Mouse (Mus musculus) stomach, embryonic 16.5 days (tissue): ENCODE data around the gene Actl7a. TPM values are rescaled to one million over a fixed set of nuclear protein-coding genes. Genes with fewer than 3 reads are reported as not detected.

Source experiments
- ATAC-seq: fragments of 200-750 bp; cut with Nextera tagmentation; 2 replicates; pipeline ENCODE4 v1.8.0; 2017; ENCODE audit warnings: moderate number of reproducible peaks, moderate TSS enrichment; ENCODE audit not compliant: insufficient read depth, low FRiP score
- H3K27ac ChIP-seq: fragments of 300-500 bp; sonication (generic); 2 replicates; pipeline ENCODE4 v1.5.1; 2014; ENCODE audit warnings: low read length
- H3K27me3 ChIP-seq: fragments of 300-500 bp; sonication (generic); 2 replicates; pipeline ENCODE4 v1.6.1; 2014; ENCODE audit warnings: low read length, control low read depth, mixed read lengths; ENCODE audit not compliant: control insufficient read depth, insufficient read depth
- H3K36me3 ChIP-seq: fragments of 300-500 bp; sonication (generic); 2 replicates; pipeline ENCODE4 v1.6.1; 2014; ENCODE audit warnings: low read length; ENCODE audit not compliant: control insufficient read depth, insufficient read depth
- H3K4me1 ChIP-seq: fragments of 300-500 bp; sonication (generic); 2 replicates; pipeline ENCODE4 v1.6.1; 2014; ENCODE audit warnings: low read length, control low read depth, mixed read lengths; ENCODE audit not compliant: control insufficient read depth, insufficient read depth
- H3K4me2 ChIP-seq: fragments of 300-500 bp; sonication (generic); 2 replicates; pipeline ENCODE4 v1.6.1; 2014; ENCODE audit warnings: low read depth, low read length, mixed read lengths
- H3K4me3 ChIP-seq: fragments of 300-500 bp; sonication (generic); replicated peaks from 2 replicates; pipeline ENCODE4 v1.5.1; 2014; ENCODE audit warnings: mild to moderate bottlenecking, low read length
- H3K9ac ChIP-seq: fragments of 300-500 bp; sonication (generic); 2 replicates; pipeline ENCODE4 v1.6.1; 2014; ENCODE audit warnings: low read length
- H3K9me3 ChIP-seq: fragments of 300-500 bp; sonication (generic); replicated peaks from 2 replicates; pipeline ENCODE4 v1.6.1; 2016; ENCODE audit warnings: low read length, control low read depth; ENCODE audit not compliant: control insufficient read depth
- WGBS: fragments of 180-500 bp; shearing (Covaris S2); extraction: QIAGEN DNeasy Blood & Tissue Kit; methylation state at CpG from one replicate; pipeline ENCODE4 v1.1.7; 2014; 5-methylcytosine and 5-hydroxymethylcytosine counted together
- polyA plus RNA-seq: library from polyadenylated mRNA; unstranded; fragments of >200 nt; fragmentation: Nextera tagmentation; extraction: Ambion mirVana; gene quantifications from 2 replicates; pipeline ENCODE4 v1.2.1, GENCODE M21; 2015

The Actl7a gene
- polyA plus RNA-seq, 1 experiment from 2014 or later: not detected

DNA sequence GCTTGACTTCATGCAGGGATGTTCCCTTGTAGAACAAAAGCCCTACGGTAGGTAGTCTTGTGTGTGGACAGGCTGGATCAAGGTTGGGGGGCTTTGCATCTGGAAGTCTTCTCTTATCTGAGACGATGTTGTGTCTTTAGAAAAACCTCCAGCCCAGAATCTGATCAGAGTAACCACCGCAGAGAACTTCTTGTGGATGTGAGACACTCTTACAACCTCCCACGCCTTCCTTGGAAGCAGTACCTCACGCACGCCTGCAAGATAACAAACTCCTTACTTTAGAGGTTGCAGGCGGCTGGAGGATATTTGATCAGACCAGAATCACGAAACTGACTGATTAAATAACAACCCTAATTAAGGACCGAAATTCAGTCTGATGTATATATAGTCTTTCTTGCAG, 22.8 kb upstream of the Actl7a start:
- Histone ChIP-seq H3K4me1 (no peaks in the 10 kb centered on the region), H3K27me3 (no peaks in the 10 kb centered on the region), H3K36me3 (no peaks in the 10 kb centered on the region), H3K27ac (no peak overlapping the region), H3K9ac (no peak overlapping the region), H3K9me3 (no peaks in the 10 kb centered on the region), H3K4me3 (no peak overlapping the region), H3K4me2 (no peak overlapping the region)
- ATAC-seq: no peak
- WGBS: 73% methylated on average over 9 of the region's 9 CpGs

DNA sequence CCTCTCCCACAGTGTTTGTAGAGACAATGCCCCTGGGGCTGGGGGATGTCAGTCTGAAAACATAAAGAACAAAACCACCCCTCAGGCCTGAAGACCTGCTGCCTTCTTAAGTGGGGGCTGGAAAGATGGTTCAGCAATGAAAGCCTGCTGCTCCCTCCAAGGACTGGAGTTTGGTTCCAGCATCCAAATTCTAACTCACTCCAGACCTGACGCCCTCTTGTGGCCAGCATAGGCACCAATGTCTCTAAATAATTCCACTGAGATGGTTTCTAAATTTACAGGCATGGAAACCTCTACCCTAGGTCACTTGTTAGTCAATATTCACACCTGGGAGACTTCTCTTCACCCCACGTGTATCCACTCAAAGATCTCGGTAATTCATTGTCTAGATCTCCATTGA, 21.7 kb upstream of the Actl7a start:
- WGBS: 21% methylated on average over 3 of the region's 3 CpGs
- Histone ChIP-seq H3K4me2 (no peak overlapping the region), H3K27ac (no peak overlapping the region), H3K4me3 (no peak overlapping the region), H3K27me3 (no peaks in the 10 kb centered on the region), H3K9ac (no peak overlapping the region), H3K4me1 (no peaks in the 10 kb centered on the region), H3K9me3 (no peaks in the 10 kb centered on the region), H3K36me3 (no peaks in the 10 kb centered on the region)
- no peak for ATAC-seq

DNA sequence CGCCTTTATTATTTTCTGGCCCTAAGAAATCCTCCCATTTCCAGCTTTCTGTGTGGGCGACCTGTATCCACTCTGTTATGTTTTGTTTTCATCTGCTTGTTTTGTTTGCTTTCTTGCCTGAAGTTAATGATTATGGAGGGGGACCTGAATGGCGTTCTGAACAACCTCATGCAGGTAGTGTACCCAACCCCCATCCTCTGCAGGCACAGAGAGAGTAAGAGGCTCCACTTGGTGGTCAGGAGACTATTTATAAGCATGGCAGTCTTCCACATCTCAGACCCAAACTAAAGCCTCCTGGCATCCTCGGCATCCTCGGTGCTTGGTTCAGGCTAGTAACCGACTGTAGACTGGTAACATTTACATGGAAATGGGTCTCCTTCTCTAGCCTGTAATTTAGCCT, 20.9 kb upstream of the Actl7a start:
- Histone ChIP-seq H3K4me2 (no peak overlapping the region), H3K9ac (no peak overlapping the region), H3K27me3 (no peaks in the 10 kb centered on the region), H3K27ac (no peak overlapping the region), H3K36me3 (no peaks in the 10 kb centered on the region), H3K4me3 (no peak overlapping the region), H3K4me1 (no peaks in the 10 kb centered on the region), H3K9me3 (no peaks in the 10 kb centered on the region)
- WGBS: 68% methylated on average over 6 of the region's 6 CpGs
- ATAC-seq: no peak

DNA sequence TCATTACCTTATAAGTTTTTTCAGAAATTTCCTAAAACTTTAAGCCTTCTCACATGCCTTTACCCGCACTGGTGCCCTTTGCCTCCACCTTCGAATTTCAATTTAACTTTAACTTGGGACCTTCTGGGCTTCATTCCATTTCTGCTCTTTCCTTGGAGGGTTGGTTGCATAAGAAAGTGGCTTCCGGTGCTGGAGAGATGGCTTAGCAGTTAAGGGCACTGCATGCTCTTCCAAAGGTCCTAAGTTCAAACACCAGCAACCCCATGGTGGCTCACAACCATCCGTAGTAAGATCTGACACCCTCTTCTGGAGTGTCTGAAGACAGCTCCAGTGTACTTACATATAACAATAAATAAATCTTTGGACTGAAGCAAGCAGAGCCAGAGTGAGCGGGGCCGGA, 20.0 kb upstream of the Actl7a start:
- no peaks in the 10 kb centered on the region for H3K27me3 ChIP-seq

DNA sequence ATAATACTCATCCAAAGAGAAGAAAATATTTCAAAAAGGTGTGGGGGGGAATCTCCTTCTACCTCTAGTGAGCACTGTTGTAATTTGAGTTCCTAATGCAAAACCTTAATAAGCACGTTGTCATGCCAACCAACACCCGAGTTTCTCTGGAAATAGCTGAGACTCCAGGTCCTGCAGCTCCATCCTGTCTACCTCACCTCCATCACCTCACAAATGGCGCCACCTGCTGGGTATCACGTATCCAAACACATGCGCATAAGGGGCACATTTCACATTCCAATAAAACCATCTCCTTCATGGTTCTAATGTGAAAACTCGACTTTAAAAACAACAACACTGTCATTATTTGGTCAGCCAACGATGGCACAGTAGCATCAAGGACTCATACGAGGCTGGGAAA, 17.4 kb upstream of the Actl7a start:
- no peak overlapping the region for H3K9ac ChIP-seq
- H3K4me3 ChIP-seq: no peak overlapping the region
- no peaks in the 10 kb centered on the region for H3K9me3 ChIP-seq
- ATAC-seq: no peak
- no peaks in the 10 kb centered on the region for H3K36me3 ChIP-seq
- no peak overlapping the region for H3K27ac ChIP-seq
- H3K27me3 ChIP-seq: no peaks in the 10 kb centered on the region
- 63% methylated on average over 8 of the region's 8 CpGs for WGBS
- no peak overlapping the region for H3K4me2 ChIP-seq
- no peaks in the 10 kb centered on the region for H3K4me1 ChIP-seq

More for the DNA sequence above, 20.0 kb upstream of the Actl7a start:
- H3K36me3 ChIP-seq: no peaks in the 10 kb centered on the region
- H3K27ac ChIP-seq: no peak overlapping the region
- H3K4me1 ChIP-seq: no peaks in the 10 kb centered on the region
- H3K4me2 ChIP-seq: no peak overlapping the region
- WGBS: 83% methylated on average over 6 of the region's 6 CpGs
- H3K4me3 ChIP-seq: no peak overlapping the region
- ATAC-seq: no peak
- H3K9ac ChIP-seq: no peak overlapping the region
- no peaks in the 10 kb centered on the region for H3K9me3 ChIP-seq

DNA sequence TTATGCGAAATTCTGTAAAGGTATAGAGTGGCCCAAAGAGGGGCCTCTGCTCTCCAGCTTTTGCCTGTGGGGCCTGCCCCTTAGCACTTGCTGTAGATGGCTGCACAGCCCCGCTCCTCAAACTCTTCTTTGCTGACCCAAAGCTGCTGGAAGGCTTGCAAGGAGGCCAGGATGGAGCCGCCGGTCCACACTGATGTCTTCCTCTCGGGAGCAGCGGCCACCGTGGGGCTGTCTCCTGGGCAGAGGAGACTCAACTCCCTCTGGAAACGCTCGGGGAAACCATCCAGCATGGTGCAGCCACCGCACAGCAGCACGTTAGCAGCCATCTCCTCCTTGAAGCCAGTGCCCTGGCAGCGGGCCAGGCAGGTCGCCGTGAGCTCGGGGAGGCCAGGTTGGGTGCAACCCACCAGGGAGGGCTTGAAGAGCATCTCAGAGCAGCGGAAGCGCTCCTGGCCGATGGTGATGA, 3.2 kb upstream of the Actl7a start, which contains the start of gene Gm26657:
Gene Gm26657, plus strand, starts transcription at position 51 of the 466 bp plus-strand sequence.
- Histone ChIP-seq H3K9ac (no peak within 1 kb of the TSS), H3K9me3 (no peaks in the 10 kb centered on the region), H3K27ac (no peak within 1 kb of the TSS), H3K4me3 (no peak within 1 kb of the TSS), H3K36me3 (no peaks in the 10 kb centered on the region), H3K4me2 (no peak within 1 kb of the TSS), H3K4me1 (no peaks in the 10 kb centered on the region), H3K27me3 (no peaks in the 10 kb centered on the region)
- no peak for ATAC-seq
- 82% methylated on average over 18 of the region's 18 CpGs for WGBS

DNA sequence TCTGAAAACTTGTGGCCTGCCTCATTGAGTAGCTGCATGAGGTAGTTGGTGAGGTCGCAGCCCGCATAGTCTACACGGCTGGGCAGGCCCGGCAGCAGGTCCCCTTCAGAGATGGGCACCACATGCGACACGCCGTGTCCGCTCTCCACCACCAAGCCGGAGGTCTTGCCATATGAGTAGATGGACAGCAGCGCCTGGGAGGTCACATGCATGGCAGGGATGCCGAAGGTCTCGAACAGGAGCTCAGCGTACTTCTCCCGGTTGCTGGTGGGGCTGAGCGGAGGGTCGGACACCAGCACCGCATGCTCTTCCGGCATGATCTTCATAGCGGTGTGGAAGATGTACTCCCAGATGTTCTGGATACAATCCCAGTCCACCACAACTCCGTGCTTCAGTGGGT, 2.6 kb upstream of the Actl7a start:
- Histone ChIP-seq H3K4me3 (no peak overlapping the region), H3K27me3 (no peaks in the 10 kb centered on the region), H3K9ac (no peak overlapping the region), H3K36me3 (no peaks in the 10 kb centered on the region), H3K4me1 (no peaks in the 10 kb centered on the region), H3K27ac (no peak overlapping the region), H3K4me2 (no peak overlapping the region), H3K9me3 (no peaks in the 10 kb centered on the region)
- no peak for ATAC-seq
- WGBS: 95% methylated on average over 20 of the region's 20 CpGs

DNA sequence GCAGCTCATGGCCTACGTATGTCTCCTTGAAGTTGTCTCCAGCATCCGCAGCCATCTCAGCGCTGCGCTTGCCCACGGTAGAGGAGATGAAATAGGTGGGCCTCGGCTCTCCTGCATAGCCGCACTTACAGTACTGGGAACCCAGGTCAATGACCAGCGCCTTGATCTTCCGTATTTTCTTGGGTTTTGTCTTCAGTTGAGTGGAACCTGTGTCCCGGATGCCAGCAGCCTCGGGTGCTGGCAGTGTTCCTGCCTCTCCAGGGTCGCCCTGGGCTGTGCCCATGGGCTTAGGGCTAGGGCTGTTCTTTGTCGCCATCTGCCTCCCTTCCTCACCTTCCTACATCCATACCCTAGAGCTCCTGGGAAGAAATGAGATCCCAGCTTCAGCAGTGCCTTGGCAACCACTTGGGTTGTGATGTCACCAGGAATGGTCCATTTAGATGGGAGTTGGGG, 2.1 kb upstream of the Actl7a start, which contains the start of gene Actl7b:
Gene Actl7b, minus strand, starts transcription at position 403 of the 453 bp plus-strand sequence.
- WGBS: 94% methylated on average over 13 of the region's 13 CpGs
- H3K4me2 ChIP-seq: no peak within 1 kb of the TSS
- H3K27me3 ChIP-seq: no peaks in the 10 kb centered on the region
- no peaks in the 10 kb centered on the region for H3K4me1 ChIP-seq
- no peaks in the 10 kb centered on the region for H3K9me3 ChIP-seq
- H3K36me3 ChIP-seq: no peaks in the 10 kb centered on the region
- H3K9ac ChIP-seq: no peak within 1 kb of the TSS
- ATAC-seq: no peak
- no peak within 1 kb of the TSS for H3K4me3 ChIP-seq
- no peak within 1 kb of the TSS for H3K27ac ChIP-seq

DNA sequence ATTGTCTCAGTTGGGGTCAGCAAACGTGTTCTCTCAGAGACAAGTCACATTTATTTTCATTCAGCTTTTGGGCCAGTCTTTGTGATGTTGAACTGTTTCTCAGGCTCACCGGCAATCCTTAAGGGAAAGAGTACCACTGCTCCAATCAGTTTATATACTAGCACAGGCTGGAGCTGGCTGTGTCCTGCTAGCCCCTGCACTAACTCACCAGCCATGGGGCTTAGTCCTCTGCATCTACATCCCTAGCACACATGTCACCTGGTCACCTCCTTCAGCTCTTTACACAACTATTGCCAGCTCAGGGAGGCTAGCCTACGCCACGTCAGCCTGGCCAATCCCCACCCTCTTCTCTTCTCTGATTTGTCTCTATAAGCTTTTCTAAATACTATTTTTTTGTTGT, 515 bp upstream of the Actl7a start:
- no peaks in the 10 kb centered on the region for H3K4me1 ChIP-seq
- H3K36me3 ChIP-seq: 0 out of 2 replicates have a peak, but pooled peaks cover under 1% of the 10 kb centered on the region
- 92% methylated on average over 4 of the region's 4 CpGs for WGBS
- H3K27ac ChIP-seq: no peak overlapping the region
- no peak overlapping the region for H3K9ac ChIP-seq
- ATAC-seq: no peak
- H3K27me3 ChIP-seq: no peaks in the 10 kb centered on the region
- no peak overlapping the region for H3K4me3 ChIP-seq
- H3K9me3 ChIP-seq: no peaks in the 10 kb centered on the region
- H3K4me2 ChIP-seq: no peak overlapping the region
